Mouse (Mus musculus) G1E (cell line): Measurements from ENCODE around the gene 4930452B06Rik.

Source experiments
- CTCF ChIP-seq: IDR thresholded peaks from 2 replicates; pipeline ENCODE4 v1.5.1; 2012; ENCODE audit warnings: low read depth, low read length, inconsistent platforms, mixed read lengths
- GATA2 ChIP-seq: IDR thresholded peaks from 2 replicates; pipeline ENCODE4 v1.6.1; 2012; ENCODE audit warnings: low read depth, low read length, inconsistent platforms, borderline replicate concordance
- POLR2AphosphoS5 ChIP-seq: IDR thresholded peaks from 2 replicates; pipeline ENCODE4 v1.6.1; 2012; ENCODE audit warnings: low read depth, low read length, inconsistent platforms; ENCODE audit not compliant: insufficient replicate concordance
- TAL1 ChIP-seq: conservative IDR thresholded peaks from 2 replicates; pipeline ENCODE4 v1.6.1; 2012; ENCODE audit warnings: low read depth, low read length, inconsistent platforms, mixed read lengths

GRCm38 (mm10) chr14:8459759-8460158, 206.3 kb downstream of the 4930452B06Rik start:
- TF ChIP-seq CTCF (no peak), GATA2 (no peak), POLR2AphosphoS5 (no peak), TAL1 (no peak)
